Mouse (Mus musculus) mature B cell (primary cell): Measurements from ENCODE around the gene Nono.
"Not testable (repeated sequence)": the region's sequence is repeated elsewhere in the genome, so short reads cannot be mapped to it uniquely, and the experiment has no call there.

Source experiments
- in situ Hi-C: fragments of 300-500 bp; cut with MboI; formaldehyde crosslinking; loops from 2 replicates; pipeline ENCODE4 v1.14.3; 2019

Gene Nono

DNA sequence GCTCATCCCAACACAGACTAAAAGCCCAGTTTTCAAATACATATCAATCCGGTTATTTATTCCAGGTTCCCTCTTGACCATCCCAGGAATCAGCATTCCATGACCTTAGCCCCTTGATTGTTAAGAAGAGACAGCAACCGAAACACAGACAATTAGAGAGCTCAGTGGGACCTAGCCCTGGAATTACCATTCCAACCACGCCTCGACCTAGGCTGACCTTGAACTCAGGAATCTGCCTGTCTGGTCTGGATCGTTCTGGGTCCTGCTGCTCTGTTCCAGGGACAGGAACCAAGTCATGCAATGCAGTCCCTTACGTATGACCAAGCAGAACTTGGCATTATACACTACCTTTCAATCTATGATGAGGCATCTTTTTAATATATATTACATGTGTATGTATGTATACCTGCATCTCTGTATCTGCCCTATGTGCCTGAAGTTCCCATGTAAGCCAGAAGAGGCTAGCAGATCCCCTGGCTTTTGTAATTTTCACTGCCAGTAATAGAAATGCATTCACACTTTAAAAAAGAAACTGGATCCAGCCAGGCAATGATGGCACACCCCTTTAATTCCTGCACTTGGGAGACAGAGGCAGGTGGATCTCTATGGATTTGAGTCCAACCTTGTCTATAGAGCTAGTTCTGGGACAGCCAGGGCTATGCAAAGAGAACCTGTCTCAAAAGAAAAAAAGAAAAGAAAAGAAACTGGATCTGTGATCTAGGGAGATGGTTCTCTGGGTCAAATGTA is 52.7 kb downstream of the Nono start:
- in situ Hi-C loops, result no loop called here

GRCm38 (mm10) chrX:101486487-101487152 is 57.5 kb downstream of the Nono start:
- in situ Hi-C loops, result not testable (repeated sequence)
